Mouse (Mus musculus) ES-E14 (cell line): ENCODE data around the gene Ptpn5.

ENCODE experiments used
- CHD2 ChIP-seq: IDR thresholded peaks from 2 replicates; pipeline ENCODE4 v1.6.1; 2014; ENCODE audit warnings: mild to moderate bottlenecking, low read depth, low read length, inconsistent platforms
- HCFC1 ChIP-seq: IDR thresholded peaks from 2 replicates; pipeline ENCODE4 v1.6.1; 2012; ENCODE audit warnings: low read length, inconsistent platforms, borderline replicate concordance; ENCODE audit not compliant: insufficient read depth
- MAFK ChIP-seq: IDR thresholded peaks from 2 replicates; pipeline ENCODE4 v1.6.1; 2014; ENCODE audit warnings: mild to moderate bottlenecking, low read depth, low read length, inconsistent platforms; ENCODE audit not compliant: insufficient read depth
- ZC3H11A ChIP-seq: IDR thresholded peaks from 2 replicates; pipeline ENCODE4 v1.6.1; 2012; ENCODE audit warnings: low read depth, mild to moderate bottlenecking, inconsistent platforms, low read length, borderline replicate concordance
- ZNF384 ChIP-seq: IDR thresholded peaks from 2 replicates; pipeline ENCODE4 v1.6.1; 2012; ENCODE audit warnings: low read depth, low read length, inconsistent platforms

DNA sequence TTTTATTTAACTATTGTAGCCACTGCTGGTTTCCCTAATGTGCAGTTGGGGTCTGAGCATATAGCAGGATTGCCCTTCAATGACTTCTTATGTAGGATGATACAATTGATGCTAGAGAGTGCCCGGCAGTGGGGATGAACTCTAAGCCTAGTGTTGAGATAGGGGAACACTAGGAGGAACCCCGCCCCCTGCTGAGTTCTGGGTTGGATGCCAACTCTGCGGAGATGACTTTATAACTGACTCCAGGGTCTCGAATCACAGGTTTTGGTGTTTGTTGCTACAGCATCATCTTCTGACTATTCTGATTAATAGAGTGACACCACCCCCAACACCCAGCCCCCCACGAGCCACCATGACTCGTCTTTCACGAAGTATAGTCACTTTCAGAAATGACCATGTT lies 14.8 kb upstream of the Ptpn5 start:
- no peak for TF ChIP-seq MAFK
- no peak for TF ChIP-seq ZNF384
- no peak for TF ChIP-seq HCFC1
- TF ChIP-seq ZC3H11A: no peak
- TF ChIP-seq CHD2: no peak
